Mouse (Mus musculus) testis, adult 2 months (tissue): Measurements from ENCODE around the gene H2-T23. TPM values are rescaled to one million over a fixed set of nuclear protein-coding genes. Genes with fewer than 3 reads are reported as not detected.

Source experiments
- H3K27ac ChIP-seq: fragments of 200-500 bp; 2 replicates; pipeline ENCODE4 v1.5.1; 2012; ENCODE audit warnings: low read depth, low read length; ENCODE audit not compliant: control insufficient read depth, insufficient read depth
- H3K27me3 ChIP-seq: fragments of 200-500 bp; 2 replicates; pipeline ENCODE4 v1.6.1; 2012; ENCODE audit warnings: mild to moderate bottlenecking, low read length, moderate library complexity; ENCODE audit not compliant: control insufficient read depth, insufficient read depth
- H3K36me3 ChIP-seq: fragments of 200-500 bp; 2 replicates; pipeline ENCODE4 v1.6.1; 2012; ENCODE audit warnings: mild to moderate bottlenecking, low read length; ENCODE audit not compliant: control insufficient read depth, insufficient read depth
- H3K4me1 ChIP-seq: fragments of 200-500 bp; 2 replicates; pipeline ENCODE4 v1.6.1; 2012; ENCODE audit warnings: low read length; ENCODE audit not compliant: control insufficient read depth, insufficient read depth
- H3K4me3 ChIP-seq: fragments of 200-500 bp; 2 replicates; pipeline ENCODE4 v1.5.1; 2012; ENCODE audit warnings: low read depth, mild to moderate bottlenecking, low read length, moderate library complexity, mixed read lengths; ENCODE audit not compliant: control insufficient read depth
- CTCF ChIP-seq: fragments of 200-500 bp; IDR thresholded peaks from 2 replicates; pipeline ENCODE4 v1.5.1; 2012; ENCODE audit warnings: low read depth, mild to moderate bottlenecking, inconsistent platforms, low read length, moderate library complexity; ENCODE audit not compliant: control insufficient read depth, insufficient read depth, insufficient replicate concordance
- POLR2A ChIP-seq: fragments of 200-500 bp; IDR thresholded peaks from 2 replicates; pipeline ENCODE4 v1.6.1; 2012; ENCODE audit warnings: low read depth, mild to moderate bottlenecking, inconsistent platforms, low read length, moderate library complexity; ENCODE audit not compliant: control insufficient read depth
- polyA plus RNA-seq: library from polyadenylated mRNA; depleted of rRNA; stranded (reverse); fragments of >200 nt; gene quantifications from 2 replicates; pipeline ENCODE4 v1.2.3, GENCODE M21; 2012

Gene H2-T23
- polyA plus RNA-seq, 1 experiment = 2.8 TPM

DNA sequence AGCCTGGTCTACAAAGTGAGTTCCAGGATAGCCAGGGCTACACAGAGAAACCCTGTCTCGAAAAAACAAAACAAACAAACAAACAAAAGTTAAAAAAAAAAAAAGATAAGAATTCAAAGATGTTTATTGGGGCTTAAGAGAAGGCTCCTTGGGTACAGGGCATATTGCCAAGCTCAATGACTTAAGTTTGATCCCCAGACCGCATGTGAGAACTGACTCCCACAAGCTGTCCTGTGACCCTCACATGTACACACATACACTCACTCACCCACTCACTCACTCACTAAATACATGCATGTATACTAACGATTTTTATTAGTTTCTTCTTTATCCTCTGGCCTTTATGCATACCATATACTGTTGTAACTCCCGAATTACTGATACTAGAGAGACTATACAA, 32.3 kb downstream of the H2-T23 start:
- Histone ChIP-seq H3K4me1 (no peaks in the 10 kb centered on the region; the same call in none of the 2 replicates), H3K27ac (no peak overlapping the region), H3K27me3 (no peaks in the 10 kb centered on the region), H3K4me3 (no peak overlapping the region), H3K36me3 (no peaks in the 10 kb centered on the region)
- TF ChIP-seq POLR2A (no peak), CTCF (no peak)

GRCm38 (mm10) chr17:35999356-35999755, 33.3 kb downstream of the H2-T23 start:
- Histone ChIP-seq H3K27ac (no peak overlapping the region), H3K36me3 (no peaks in the 10 kb centered on the region), H3K4me3 (no peak overlapping the region), H3K27me3 (no peaks in the 10 kb centered on the region), H3K4me1 (no peaks in the 10 kb centered on the region; the same call in none of the 2 replicates)
- no peak for TF ChIP-seq POLR2A

GRCm38 (mm10) chr17:35998545-35999305, 33.9 kb downstream of the H2-T23 start:
- Histone ChIP-seq H3K4me3 (no peak overlapping the region), H3K36me3 (no peaks in the 10 kb centered on the region), H3K4me1 (no peaks in the 10 kb centered on the region; the same call in none of the 2 replicates), H3K27ac (no peak overlapping the region), H3K27me3 (no peaks in the 10 kb centered on the region)
- TF ChIP-seq CTCF (no peak), POLR2A (no peak)

DNA sequence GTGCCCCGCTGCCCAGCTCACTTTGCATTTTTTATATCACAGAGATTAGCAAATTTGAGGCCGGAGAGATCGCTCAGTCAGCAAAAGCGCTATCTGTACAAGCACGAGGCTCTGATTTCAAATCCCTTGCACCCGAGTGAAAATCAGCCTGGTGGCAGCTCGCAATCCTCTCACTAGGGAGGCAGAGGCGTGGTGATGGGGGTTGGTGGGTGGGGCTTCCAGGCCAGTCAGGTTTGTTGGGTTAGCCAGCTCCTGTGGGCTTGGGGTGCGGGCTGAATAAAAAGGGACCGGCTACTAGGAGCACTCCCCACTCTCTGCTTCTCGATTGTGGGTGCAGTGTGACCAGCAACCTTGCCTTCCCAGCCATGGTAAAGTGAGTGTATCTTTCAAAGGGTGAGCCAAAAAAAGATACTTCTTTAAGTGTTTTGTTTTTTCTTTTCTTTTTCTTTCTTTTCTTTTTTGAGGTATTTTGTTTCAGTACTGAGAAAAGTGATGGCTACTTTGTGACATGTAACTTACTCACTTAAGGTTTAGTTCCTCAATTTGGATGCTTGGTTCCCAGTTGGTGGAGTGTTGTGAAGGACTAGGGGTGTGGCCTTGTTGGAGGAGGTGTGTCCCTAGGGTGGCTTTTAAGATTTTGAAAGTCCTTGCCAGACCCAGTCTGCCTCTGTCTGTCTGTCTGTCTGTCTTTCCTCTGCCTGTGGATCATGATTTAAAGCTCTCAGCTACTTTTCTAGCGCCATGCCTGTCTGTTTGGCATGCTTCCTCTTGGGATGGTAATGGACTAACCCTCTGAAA, 34.7 kb downstream of the H2-T23 start:
- no peaks in the 10 kb centered on the region for H3K27me3 ChIP-seq
- H3K4me3 ChIP-seq = no peak overlapping the region
- no peak for TF ChIP-seq CTCF
- no peak for TF ChIP-seq POLR2A
- no peaks in the 10 kb centered on the region; the same call in none of the 2 replicates for H3K4me1 ChIP-seq
- H3K36me3 ChIP-seq = no peaks in the 10 kb centered on the region
- no peak overlapping the region for H3K27ac ChIP-seq

- TF ChIP-seq CTCF = peak; percentile 75; the same call in 1 of the 2 replicates
- no peak for TF ChIP-seq POLR2A
- no peaks in the 10 kb centered on the region for H3K36me3 ChIP-seq
- H3K27me3 ChIP-seq = no peaks in the 10 kb centered on the region
- H3K27ac ChIP-seq = no peak overlapping the region
- H3K4me3 ChIP-seq = no peak overlapping the region
- no peaks in the 10 kb centered on the region; the same call in none of the 2 replicates for H3K4me1 ChIP-seq
These were observed 35.7 kb downstream of the H2-T23 start for GRCm38 (mm10) chr17:35996949-35997348.

DNA sequence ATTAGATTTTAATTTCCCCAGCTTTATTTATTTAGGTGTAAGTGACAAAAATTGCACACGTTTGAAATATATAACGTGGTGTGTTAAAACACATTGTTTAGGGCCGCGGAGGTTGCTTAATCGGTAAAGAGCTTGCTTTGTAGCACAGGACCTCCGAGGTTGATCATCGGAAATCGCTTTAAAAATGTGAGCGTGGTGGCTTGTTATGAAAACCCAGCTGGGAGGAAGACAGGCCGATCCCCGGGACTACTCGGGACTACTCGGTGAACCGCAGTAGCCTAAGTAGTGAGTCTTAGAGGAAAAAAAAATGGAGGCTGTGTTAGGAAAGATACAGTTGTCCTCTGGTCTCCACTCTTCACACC, 37.8 kb downstream of the H2-T23 start:
- Histone ChIP-seq H3K27ac (no peak overlapping the region), H3K4me1 (no peaks in the 10 kb centered on the region; the same call in none of the 2 replicates), H3K4me3 (peak overlapping the region; percentile 69), H3K27me3 (no peaks in the 10 kb centered on the region), H3K36me3 (no peaks in the 10 kb centered on the region)
- no peak for TF ChIP-seq POLR2A
- no peak for TF ChIP-seq CTCF

- Histone ChIP-seq H3K27me3 (no peaks in the 10 kb centered on the region), H3K36me3 (no peaks in the 10 kb centered on the region), H3K27ac (no peak overlapping the region; the same call in 1 of the 2 replicates), H3K4me3 (peak overlapping the region; percentile 69), H3K4me1 (no peaks in the 10 kb centered on the region; the same call in none of the 2 replicates)
- TF ChIP-seq CTCF (no peak), POLR2A (peak; percentile 69)
These were observed 38.3 kb downstream of the H2-T23 start for GRCm38 (mm10) chr17:35994175-35994878.
